Mouse (Mus musculus) ES-E14 (cell line): ENCODE data around the gene Tnfrsf1b.

Experiments used
- CHD2 ChIP-seq: IDR thresholded peaks from 2 replicates; pipeline ENCODE4 v1.6.1; 2014; ENCODE audit warnings: mild to moderate bottlenecking, low read depth, low read length, inconsistent platforms
- HCFC1 ChIP-seq: IDR thresholded peaks from 2 replicates; pipeline ENCODE4 v1.6.1; 2012; ENCODE audit warnings: low read length, inconsistent platforms, borderline replicate concordance; ENCODE audit not compliant: insufficient read depth
- ZC3H11A ChIP-seq: IDR thresholded peaks from 2 replicates; pipeline ENCODE4 v1.6.1; 2012; ENCODE audit warnings: low read depth, mild to moderate bottlenecking, inconsistent platforms, low read length, borderline replicate concordance
- ZNF384 ChIP-seq: IDR thresholded peaks from 2 replicates; pipeline ENCODE4 v1.6.1; 2012; ENCODE audit warnings: low read depth, low read length, inconsistent platforms

DNA sequence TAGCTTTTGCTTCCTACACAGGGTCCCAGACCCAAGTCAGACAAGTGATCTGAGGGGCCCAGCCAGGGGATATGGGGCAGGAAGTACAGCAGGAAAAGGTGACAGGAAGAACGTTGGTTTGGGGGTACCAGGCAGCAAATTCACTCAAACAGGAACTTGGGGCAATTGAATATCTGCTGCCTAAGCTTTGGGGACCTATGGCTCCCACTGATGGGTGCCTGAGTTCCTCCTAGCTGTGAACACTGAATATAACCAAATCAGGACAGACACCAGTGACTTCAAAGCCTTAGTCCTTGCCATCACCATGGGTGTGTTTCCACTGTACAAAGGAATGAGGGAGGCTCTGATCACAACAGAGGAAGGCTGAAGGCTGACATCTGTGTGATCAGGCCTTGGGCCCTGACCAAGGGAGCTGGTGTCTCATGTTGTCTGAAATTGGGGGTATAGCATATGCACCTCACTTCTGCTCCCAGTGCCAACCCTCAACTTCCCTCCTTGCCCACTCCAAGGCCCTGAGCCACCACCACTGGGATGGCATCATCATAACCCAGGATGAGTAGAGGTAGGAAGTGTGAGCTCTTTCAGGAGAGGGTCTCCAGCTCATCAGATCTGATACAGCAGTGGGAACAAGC is 3.8 kb downstream of the Tnfrsf1b start:
- TF ChIP-seq CHD2 (no peak), ZC3H11A (no peak), HCFC1 (no peak), ZNF384 (no peak)
